ENCODE assay signal across 9 mouse cellular contexts in the genomic region with DNA sequence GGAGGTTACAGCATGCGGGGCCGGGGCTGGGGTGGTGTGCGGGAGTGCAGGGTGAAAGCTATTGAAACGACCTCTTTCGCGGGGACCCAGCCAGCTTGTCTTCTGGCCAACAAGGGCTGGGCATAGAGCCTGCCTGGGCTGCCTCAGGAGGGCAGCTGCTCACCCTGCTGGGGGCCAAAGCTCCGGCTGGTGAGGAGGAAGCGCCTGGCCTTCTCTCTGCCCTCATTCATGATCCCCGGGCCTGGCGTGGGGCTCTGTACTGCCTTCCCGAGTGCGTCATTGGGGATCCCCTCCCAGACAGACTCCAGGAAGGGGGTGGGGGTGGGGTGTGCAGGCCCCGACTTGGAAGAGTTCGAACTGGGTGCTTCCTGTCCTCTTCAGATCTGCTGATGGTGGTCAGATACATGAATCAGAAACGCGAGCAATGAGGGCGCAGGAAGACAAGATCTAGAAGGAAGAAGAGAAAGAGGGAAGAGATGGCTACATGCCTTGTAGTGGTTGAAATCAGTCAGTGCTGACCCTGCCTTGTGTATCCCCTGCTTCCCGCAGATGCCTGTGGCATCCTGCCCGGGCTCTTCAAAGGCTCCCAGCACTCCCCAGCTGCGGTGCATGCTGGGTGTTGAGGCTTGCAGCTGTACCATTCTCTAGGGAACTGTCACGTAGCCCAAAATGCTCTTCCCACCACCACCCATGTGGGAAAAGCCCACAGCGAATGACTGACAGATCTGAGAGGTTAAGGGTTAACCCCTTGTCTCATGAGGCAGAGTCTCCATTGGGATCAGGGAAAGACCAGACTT. TPM values are rescaled to one million over a fixed set of nuclear protein-coding genes. Genes with fewer than 3 reads are reported as not detected.
DNase-seq lines count a peak whose midpoint lies in the region; ATAC-seq and TF ChIP-seq lines count a peak whose summit lies in the region.
"Had no signal": no experiment of that assay in that cellular context is flagged by ENCODE, and none has a peak within 500 bp of the region (broad histone marks: within the 10 kb centered on the region; RNA-seq: fewer than 3 reads in every experiment).

No protein-coding gene starts in this region.

- TF ChIP-seq EP300 in heart, postnatal 0 days (IDR thresholded peaks at IDR 0.05; ENCODE audit: low read depth): no peak

- H3K27ac ChIP-seq in heart, postnatal 0 days (ENCODE audit: low read depth): no peak overlapping the region
- peak overlapping the region; percentile 38; the same call in 1 of the 2 replicates for H3K27ac ChIP-seq in midbrain, embryonic 15.5 days

- H3K4me2 ChIP-seq in heart, postnatal 0 days (ENCODE audit: low read depth, low read length): peak overlapping the region; percentile 39
- peak overlapping the region; percentile 11; the same call in 1 of the 2 replicates for H3K4me2 ChIP-seq in midbrain, embryonic 15.5 days

- WGBS in heart, postnatal 0 days: 8% methylated on average over 22 of the region's 22 CpGs
- WGBS in midbrain, embryonic 15.5 days: 27% methylated on average over 22 of the region's 22 CpGs

- no peak overlapping the region for H3K9ac ChIP-seq in heart, postnatal 0 days (replicated peaks; ENCODE audit: low read depth, low read length)
- no peak overlapping the region for H3K9ac ChIP-seq in midbrain, embryonic 15.5 days

- H3K4me3 ChIP-seq in heart, postnatal 0 days (ENCODE audit: low read depth, low read length): peak overlapping the region; percentile 15; the same call in 1 of the 2 replicates
- no peak overlapping the region for H3K4me3 ChIP-seq in midbrain, embryonic 15.5 days

- ATAC-seq in heart, postnatal 0 days (ENCODE audit: insufficient read depth, low read depth): peak; percentile 55; the same call in 1 of the 2 replicates
- ATAC-seq in midbrain, embryonic 15.5 days (replicated peaks): peak; percentile 53

- peak; percentile 22 for DNase-seq in adrenal gland, postnatal 10 days
- DNase-seq in adrenal gland, postnatal 4 days (ENCODE audit: low spot score in 2 of 2): no peak
- peak; percentile 55 for DNase-seq in lung, postnatal 10 days
- no peak for DNase-seq in lung, postnatal 14 days
- peak; percentile 14 for DNase-seq in heart, postnatal 0 days (ENCODE audit: low spot score)
- DNase-seq in urinary bladder, postnatal 36 days (ENCODE audit: low spot score in 2 of 2): no peak
- no peak for DNase-seq in adrenal gland, adult 2 months

- no peaks in the 10 kb centered on the region for H3K9me3 ChIP-seq in heart, postnatal 0 days (replicated peaks; ENCODE audit: control insufficient read depth, low read length)
- no peaks in the 10 kb centered on the region for H3K9me3 ChIP-seq in midbrain, embryonic 15.5 days

- 0 out of 2 replicates have a peak, but pooled peaks cover 8% of the 10 kb centered on the region for H3K27me3 ChIP-seq in heart, postnatal 0 days (ENCODE audit: control insufficient read depth, insufficient read depth, low read length)
- no peaks in the 10 kb centered on the region for H3K27me3 ChIP-seq in midbrain, embryonic 15.5 days (replicated peaks)

- H3K36me3 ChIP-seq in heart, postnatal 0 days (replicated peaks; ENCODE audit: control insufficient read depth, insufficient read depth, low read length): no peaks in the 10 kb centered on the region
- no peaks in the 10 kb centered on the region for H3K36me3 ChIP-seq in midbrain, embryonic 15.5 days (replicated peaks)

- 0 out of 2 replicates have a peak, but pooled peaks cover 8% of the 10 kb centered on the region for H3K4me1 ChIP-seq in heart, postnatal 0 days (ENCODE audit: control insufficient read depth, insufficient read depth)
- peaks cover 12% of the 10 kb centered on the region for H3K4me1 ChIP-seq in midbrain, embryonic 15.5 days

- TF ChIP-seq CTCF in heart, postnatal 0 days (IDR thresholded peaks at IDR 0.05; ENCODE audit: low read depth): no peak

RNA-seq across cellular contexts. Expression of a gene that starts 9.5 kb away (rescaled TPM):
- under 1 TPM; 0.21 to 0.24 TPM for total RNA-seq in adrenal gland, postnatal 10 days (2021)
- 1 to 10 TPM in 1 of 2 experiments, not detected in 1; 1.4 TPM for total RNA-seq in adrenal gland, postnatal 4 days (2021)
- not detected in 2 replicates for total RNA-seq in heart, postnatal 0 days (2014; rRNA removed; ENCODE audit: low replicate concordance)
- 0.11 and 0.18 TPM in 2 replicates for polyA plus RNA-seq in heart, postnatal 0 days (2015; fragmentation: Nextera tagmentation; extraction: Ambion mirVana)
- 144 and 153 TPM in 2 replicates for polyA plus RNA-seq in midbrain, embryonic 15.5 days (2015; fragmentation: Nextera tagmentation; extraction: Ambion mirVana)
- total RNA-seq in adrenal gland, adult 2 months (2021): under 1 TPM; 0.26 to 0.52 TPM
- 0.13 TPM in 1 of 2 replicates, not detected in the other for polyA plus RNA-seq in adrenal gland, adult 2 months (2012; rRNA removed)
- polyA plus RNA-seq: spleen, adult 2 months had no signal

RNA-seq across cellular contexts. Expression of a gene that starts 37.9 kb away (rescaled TPM):
- total RNA-seq in adrenal gland, postnatal 10 days (2021): 1 to 10 TPM; 6.5 to 7.8 TPM
- 1 to 10 TPM; 8.6 to 8.8 TPM for total RNA-seq in adrenal gland, postnatal 4 days (2021)
- total RNA-seq in heart, postnatal 0 days (2014; rRNA removed; ENCODE audit: low replicate concordance): 6.9 and 12.1 TPM in 2 replicates
- polyA plus RNA-seq in heart, postnatal 0 days (2015; fragmentation: Nextera tagmentation; extraction: Ambion mirVana): 3.0 and 3.1 TPM in 2 replicates
- polyA plus RNA-seq in midbrain, embryonic 15.5 days (2015; fragmentation: Nextera tagmentation; extraction: Ambion mirVana): 11.4 and 12.5 TPM in 2 replicates
- total RNA-seq in adrenal gland, adult 2 months (2021): 1 to 10 TPM; 8.5 to 8.7 TPM
- polyA plus RNA-seq in adrenal gland, adult 2 months (2012; rRNA removed): 2.8 and 4.8 TPM in 2 replicates

Comparison
In these comparisons a context has a peak if more than half of its experiments do, and no peak if none do; other contexts are left out.
1. DNase-seq: peak in adrenal gland, postnatal 10 days (single experiment), lung, postnatal 10 days (single experiment) and heart, postnatal 0 days (single experiment); none in adrenal gland, postnatal 4 days (0 of 2), lung, postnatal 14 days (single experiment), urinary bladder, postnatal 36 days (0 of 2) and adrenal gland, adult 2 months (single experiment).